Mouse (Mus musculus) kidney, adult 8-10 months (tissue): ENCODE data around the gene Hsf5.

Source experiments
- DNase-seq, 2 experiments: peaks; one replicate each; pipeline ENCODE4 v3.0.0; 2022

The Hsf5 gene

DNA sequence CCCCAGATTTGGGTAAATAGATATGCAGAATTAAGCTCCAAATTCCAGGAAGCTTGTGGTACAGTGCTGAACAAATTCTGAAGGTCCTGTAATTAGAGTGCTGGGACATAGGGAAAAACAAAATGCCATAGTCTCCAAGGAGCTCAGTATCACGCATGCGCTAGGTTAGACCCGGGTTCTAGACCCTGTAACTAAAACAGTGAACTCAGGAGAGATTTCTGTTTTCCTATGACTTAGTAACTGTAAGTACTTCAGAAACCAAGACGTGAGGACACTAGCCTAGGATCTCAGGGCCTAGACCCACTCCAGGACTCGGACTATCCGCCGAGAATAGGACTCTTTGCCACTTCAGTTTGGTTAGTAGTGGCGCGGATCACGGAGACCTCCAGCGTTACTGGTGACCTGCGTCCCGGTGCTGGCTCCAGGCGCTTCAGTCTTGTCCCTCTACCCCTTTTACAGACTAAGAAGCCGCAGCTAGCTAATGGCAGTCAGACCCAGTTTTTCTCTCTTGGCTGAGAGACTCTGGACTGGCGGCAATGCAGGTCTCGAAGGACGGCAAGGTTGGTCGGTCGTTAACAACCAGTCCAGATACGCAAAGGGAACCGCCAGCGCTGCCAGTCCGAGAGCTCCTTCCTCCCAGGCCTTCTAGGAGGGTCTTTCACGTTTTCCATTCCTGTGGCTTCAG is 26.0 kb upstream of the Hsf5 start:
- DNase-seq = peak in 1 of 2 experiments; percentile 46

DNA sequence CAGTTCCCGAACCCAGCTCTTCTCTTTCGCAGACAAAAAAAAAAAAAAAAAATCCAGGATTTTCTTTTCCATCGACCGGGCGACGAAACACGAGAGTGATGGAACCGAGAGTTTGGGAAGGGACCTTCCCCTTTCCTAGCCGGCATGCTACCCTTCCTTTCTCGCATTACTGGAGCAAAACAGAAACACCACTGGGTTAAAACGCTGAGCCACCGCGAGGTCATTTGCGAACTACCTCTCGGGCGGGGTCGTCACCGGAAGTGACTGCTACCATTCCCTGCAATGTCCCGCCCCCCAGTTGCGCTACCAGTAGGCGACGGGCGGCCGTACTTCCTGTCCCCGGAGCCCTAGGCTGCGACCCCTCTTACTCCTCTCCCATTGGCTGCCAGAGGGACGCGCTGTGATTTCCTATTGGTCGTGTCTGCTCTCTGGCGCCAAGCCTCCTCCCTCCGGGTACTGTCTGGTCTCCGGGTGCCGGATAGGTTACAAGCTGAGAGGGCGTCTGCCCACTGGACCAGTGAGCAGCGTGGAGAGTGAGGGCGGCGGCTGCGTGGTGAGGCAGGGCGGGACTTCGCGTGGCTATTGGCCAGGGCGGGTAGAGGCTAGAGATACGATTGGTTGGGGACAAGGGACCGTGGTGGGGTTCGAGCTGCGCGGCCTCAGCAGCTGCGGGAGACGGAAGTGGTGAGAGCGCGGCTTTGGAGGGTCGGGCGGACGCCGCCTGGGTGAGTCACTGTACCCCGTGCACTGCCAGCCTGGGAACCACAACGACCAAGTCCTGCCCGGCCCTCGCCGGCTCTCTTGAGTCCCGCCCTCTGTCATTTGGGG is 25.2 kb upstream of the Hsf5 start, which contains the start of gene Mtmr4:
Mtmr4 (plus strand) TSS at position 637 of the 828 bp plus-strand sequence.
- peak; percentile 99 to 100 for DNase-seq

DNA sequence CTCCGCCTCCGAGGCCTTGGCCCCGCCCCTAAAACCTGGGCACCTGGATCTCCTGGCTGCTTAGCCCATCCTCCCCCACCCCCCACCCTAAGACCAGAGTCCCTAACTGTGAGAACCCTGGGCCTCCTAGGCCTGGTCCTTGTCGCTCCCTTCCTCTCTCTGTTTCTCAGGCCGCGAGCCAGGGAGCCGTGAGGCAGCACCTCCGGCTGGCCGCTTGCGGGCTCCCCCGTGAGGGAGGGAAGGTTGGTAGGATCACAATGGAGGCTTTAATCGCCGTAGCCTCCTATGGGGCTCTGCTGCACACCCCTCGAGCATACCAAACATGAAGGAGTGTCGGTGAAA is 24.6 kb upstream of the Hsf5 start:
- DNase-seq = no peak

DNA sequence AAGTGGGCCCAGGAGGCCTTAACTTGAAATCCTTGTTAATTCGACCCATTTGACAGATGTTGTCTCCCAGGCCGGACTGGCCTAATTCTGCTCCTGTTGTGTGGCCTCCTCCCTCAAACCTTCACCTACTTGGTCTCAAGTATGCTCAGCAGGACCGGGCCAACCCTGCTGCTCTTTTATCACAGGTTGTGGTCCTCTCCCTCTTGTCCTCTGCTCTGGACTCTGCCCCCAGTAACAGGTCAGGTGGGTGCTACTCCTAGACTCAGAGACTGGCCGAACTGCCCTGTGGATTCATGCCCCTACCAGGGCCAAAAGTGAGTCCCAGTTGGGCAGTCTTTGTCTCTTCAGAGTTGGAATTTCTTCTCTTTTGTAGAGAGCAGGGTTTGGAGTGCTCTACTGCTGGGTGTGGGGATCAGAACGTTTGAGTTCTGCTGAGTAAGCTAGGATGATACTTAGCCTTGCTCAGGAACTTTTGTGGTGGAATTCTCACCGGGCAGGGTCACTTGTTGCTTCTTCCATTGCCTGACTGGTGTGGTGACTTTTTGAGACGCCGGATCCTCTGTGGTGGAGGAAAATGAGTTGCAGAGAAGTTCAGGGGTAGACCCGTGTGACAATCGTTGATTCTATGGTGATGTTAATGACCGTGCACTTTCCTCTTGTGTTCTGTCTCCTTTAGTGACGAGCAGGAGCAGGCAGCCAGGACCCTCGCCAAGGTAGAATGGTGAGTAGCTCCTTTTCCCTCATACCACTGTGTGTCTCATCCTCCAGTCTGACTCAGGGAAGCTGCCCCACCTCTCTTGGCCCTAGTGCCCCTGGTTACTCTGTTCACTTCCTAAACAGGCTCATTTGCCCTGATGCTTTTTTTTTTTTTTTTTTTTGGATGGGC is 24.0 kb upstream of the Hsf5 start:
- DNase-seq = peak; percentile 74 to 84

DNA sequence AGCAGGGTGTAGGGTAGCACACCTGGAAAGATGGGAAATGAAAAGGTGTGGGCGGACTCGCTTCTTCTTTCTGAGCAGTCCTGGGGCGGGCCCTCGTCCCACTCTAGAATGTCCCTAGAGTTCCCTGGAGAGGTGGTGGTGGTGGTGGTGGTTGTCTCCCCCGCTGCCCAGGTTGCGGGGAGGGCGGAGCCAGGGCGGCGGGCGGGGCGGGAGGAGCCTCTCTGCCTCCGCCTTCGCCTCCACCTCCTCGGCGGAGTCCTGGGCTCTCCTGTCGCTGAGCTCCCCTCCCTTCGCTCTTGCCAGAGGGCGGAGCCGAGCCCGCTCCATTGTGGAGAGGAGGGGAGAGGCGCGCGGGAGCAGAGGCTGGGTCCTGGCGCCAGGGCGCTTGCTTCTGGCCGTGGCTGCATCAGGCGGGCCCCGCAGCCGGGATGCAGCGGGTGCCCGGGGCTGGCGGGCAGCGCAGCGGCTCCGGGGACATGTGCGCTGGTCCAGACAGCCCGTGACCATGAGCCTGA is 21.6 kb upstream of the Hsf5 start:
- peak; percentile 86 to 90 for DNase-seq

DNA sequence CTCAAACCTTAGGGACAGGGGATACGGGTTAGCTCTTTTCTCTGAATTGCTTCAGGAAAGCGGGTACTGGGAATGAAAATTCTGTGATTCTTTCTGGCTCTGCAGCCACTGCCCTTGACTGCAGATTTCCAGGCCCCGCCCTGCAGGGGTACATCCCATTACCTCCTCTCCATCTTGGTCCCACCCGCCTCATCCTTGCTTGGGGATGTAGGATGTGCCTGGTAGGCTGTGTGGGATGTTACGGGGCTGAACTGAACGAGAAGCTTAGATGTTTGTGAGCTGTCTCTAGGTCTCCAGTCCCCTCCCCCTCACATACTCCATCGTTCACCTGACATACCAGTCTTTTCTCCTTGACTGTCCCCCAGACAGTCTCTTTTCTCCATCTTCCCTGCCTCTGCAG is 21.0 kb upstream of the Hsf5 start:
- DNase-seq = no peak

DNA sequence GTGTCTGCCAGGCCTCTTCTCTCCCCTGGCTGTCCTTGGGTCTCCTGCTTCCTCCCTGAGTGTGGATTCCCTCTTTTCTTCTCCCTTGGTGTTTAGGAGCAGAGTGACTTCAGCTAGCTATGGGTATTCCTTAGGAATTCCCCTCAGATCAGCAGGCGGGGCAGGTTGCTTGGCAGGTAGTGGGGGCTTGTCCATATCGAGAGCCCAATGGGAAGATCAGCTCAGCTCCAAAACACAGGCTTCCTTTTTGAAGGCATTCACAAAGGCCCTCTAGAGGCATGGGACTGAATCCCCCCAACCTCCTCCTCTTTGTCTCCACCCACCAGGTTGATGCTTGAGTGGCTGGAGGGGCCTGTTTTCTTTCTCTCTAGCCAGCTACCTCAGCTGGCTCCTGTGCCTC is 20.5 kb upstream of the Hsf5 start:
- no peak for DNase-seq

DNA sequence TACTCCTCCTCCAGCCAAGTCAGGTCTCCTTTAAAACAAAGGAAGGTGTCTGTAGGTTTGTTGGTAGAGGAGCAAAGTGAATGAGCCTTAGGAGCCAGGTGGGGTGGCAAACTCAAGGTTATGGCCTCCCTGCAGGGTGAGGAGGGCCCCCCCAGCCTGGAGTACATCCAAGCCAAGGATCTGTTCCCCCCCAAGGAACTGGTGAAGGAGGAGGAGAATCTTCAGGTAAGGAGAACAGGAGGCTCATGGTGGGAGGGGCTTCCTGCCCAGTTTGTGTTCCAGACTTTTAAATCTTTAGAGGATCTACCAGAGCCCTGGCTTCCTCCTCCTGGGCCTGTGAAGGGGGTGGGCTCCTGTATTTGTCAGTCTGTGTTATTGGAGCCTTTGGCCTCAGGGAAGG is 19.9 kb upstream of the Hsf5 start:
- DNase-seq = no peak

DNA sequence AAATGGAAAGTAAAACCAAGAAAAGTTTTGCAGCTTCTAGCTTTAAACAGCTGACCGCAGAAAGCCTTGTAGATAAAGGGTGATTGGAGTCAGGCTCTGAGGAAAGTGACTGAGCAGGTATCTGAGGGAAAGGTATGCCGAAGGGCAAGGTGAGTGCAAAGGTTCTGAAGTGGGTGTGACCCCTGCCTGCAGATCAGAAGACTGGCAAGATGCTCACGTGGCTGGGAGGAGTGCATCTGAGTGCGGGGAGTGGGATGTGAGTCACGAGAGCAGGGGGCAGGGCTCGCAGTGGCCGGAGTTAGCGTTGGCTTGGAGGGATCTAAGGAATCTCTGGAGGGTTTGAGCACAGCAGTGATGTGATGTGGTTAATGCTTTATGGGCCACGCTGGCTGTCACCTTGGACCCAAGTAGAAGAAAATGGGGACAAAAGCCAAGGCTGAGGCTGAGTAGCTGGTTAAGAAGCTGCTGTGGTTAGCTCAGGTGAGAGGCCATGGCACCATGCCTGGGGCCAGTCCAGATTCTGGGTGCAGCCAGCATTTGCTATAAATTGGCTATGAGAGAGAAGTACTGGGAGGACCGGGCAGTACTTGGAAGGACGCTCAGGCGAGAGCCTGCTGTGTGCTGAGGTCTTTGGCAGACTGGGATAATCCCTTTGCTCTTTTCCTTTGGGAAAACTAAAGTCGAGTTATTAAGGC is 17.4 kb upstream of the Hsf5 start:
- DNase-seq = no peak

DNA sequence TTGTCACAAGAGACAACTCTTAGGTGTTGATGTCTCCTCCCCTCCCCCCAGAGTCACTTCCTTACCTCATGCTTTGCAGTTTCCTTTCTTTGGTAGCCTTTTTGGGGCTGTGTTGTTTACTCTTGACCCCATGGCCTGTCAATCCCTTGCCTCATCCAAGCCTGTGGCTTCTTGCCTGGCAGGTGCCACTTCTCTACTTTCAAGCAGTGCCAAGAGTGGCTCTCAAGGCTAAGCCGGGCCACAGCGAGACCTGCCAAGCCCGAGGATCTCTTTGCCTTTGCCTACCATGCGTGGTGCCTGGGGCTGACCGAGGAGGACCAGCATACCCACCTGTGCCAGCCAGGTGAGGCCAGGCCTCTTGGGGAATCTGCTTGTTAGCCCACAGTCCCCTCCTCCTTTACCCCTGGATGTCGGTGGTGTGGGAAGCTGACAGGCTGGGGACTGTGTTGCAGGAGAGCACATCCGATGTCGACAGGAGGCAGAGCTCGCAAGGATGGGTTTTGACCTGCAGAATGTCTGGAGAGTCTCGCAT is 16.6 kb upstream of the Hsf5 start:
- no peak for DNase-seq

DNA sequence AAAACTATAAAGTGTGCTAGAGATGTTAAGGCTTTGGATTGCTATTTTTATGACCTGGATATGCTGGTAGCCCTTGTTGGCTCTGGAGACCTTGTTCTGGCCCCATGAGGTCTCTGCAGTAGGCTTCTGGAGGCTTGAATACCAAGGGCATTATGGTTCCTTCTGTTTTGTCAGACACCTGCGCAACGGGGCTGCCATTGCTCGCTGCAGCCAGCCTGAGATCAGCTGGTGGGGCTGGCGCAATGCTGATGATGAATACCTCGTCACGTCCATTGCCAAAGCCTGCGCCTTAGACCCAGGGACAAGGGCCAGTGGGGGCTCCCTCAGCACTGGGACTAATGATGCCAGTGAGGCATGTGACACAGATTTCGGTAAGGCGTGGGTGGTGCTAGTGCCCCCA is 14.7 kb upstream of the Hsf5 start:
- no peak for DNase-seq

DNA sequence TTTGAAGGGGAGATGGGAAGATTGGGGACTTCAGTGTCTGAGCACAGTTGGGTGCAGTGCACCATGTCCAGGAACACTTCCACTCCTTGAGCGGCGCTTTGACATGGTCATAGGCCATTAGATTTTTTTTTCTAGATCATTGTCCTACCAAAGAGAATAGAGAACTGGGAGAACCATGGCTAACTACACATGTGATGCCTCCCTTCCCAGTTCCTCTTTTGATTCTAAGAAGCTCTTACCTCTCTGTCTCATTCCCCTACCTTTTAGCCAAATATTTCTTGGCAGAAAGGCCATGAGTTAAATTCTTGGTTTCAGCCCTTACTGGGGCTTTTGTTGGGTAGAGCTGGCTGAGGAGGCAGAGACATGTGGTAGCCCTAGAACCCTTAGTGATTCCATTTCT is 13.4 kb upstream of the Hsf5 start:
- no peak for DNase-seq

DNA sequence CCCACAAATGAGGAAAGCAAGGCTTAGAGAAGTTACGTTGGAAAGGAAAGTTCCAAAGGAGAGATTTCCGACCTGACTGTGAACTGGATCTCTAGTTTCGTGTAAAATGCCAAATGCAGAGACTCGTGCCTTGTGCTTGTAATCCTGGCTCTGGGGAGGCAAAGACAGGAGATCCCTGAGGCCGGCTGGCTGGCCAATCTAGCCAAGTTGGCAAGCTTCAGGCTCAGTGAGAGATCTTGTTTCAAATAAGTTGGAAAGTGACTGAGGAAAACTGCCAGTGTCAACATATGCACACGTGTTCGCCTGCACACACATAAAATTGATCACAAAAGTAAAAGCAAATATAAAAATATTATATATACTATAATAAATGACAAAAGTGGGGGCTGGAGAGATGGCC is 7.7 kb upstream of the Hsf5 start:
- DNase-seq = no peak

DNA sequence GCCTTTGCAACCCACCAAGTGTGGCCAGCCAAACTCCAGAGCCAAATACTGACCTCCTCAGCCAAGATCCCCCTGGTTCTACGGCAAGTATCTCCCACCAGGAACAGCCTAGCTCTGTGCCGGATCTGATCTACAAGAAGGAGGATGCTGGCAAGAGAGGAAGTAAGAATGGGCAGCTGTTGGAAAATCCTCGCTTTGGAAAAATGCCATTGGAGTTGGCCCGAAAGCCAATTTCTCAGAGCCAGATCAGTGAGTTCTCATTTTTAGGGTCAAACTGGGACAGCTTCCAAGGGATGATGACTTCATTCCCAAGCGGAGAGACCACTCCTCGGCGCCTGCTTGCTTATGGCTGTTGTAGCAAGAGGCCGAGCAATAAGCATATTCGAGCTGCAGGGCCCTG is 5.4 kb upstream of the Hsf5 start:
- no peak for DNase-seq

DNA sequence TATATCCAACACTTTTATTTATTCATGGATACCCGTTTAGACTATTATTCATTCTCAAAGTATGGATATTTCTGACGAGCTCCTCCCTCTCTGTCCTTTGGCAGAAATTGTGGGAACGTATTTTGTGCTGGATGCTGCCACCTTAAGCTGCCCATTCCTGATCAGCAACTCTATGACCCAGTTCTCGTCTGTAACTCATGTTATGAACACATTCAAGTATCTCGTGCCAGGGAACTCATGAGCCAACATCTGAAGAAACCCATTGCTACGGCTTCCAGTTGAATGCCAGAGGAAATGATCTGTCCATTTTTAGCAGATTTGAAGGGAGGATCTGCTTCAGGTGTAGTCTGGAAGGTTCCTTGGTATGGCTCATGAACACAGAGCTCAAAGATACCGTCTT is 3.0 kb upstream of the Hsf5 start:
- DNase-seq = no peak

DNA sequence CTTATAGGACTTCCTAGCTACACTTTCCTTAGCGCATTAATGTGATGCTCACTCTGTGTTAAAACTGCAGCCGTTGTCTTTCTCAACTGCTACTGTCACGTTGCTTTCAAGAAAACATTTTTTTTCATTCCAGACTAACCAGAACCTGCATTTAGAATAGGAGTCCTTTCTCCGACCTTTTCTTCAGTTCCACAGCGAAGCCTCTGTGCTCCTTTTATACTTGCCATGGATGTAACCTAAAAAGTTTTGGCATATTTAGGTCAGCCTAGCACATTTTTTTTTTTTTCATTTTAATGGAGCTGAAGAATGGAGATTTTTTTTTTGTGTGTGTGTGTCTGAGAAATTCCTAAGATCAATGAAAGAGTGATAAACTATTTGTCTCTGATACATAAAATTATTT is 1.4 kb upstream of the Hsf5 start:
- DNase-seq = no peak

DNA sequence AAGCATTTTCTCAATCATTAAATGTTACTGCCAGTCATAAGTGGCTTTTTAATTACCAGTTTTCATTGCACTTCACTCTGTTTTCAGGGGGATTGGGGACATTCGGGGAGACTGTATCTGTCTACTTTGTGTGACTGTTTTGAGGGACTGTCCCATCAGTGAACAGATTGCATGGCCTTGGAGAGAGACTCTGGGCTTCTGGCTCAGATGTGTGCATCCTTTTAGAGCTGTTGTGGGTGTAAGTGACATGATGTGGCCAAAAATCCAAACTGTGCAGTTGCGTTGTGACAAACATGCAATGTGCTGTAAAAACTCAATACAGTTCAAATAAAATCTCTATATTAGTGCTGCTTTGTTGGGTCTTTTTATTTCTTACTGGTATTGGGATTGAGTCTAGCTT is 1.0 kb upstream of the Hsf5 start:
- no peak for DNase-seq

DNA sequence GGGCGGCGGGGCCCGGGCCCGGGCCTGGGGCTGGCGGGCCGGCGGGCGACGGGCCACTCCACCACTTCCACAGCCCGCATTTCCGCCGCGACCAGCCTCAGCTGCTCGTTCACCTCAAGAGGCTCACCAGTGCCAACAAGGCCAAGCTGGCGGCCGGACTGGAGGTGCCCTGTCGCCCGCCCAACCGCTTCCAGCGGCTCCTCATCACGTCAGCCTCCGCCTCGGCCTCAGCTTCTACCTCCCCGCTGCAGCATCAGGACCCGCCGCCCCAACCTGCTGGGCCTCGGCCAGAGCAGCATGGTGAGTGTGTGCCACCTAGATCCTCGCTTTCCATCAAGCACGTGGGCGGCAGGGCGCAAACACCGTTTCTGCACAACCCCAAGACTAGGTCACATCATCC is 642 bp downstream of the Hsf5 start:
- no peak for DNase-seq

DNA sequence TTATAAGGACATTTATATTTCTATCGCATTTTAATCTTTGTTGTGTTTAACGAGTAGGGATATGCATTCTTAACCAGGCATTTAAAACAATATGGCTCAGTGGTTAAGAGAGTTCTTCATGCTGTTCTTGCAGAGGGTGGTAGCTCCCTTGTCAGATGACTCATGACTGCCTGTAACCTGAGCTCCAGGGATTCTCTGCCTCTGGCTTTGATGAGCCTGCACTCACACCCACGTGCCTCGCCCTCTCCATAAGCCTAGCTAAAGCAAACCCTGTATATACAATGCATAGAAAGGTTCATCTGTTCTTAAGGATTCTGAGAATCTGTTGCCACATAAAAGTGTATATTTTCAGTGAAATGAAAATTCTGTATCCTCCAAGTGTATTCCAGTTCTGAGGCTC is 6.2 kb downstream of the Hsf5 start:
- DNase-seq = no peak

DNA sequence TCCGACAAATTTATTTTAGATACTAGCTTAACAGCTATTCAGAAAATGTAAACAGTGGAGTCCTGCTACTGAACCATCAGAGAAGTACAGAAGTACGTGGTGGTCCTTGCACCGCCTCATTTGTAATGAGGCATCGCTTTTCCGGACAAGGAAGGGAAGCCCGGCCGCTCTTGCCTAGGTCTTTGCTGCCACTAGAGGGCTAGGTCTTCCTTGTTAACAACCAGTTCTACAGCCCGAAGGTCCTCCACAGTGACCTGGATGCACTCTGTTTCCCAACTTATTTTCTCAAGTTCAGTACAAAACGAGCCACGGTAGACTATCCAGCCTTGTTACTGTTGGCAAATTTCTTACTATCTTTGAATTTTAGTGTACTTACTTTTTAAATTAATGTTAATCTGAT is 12.9 kb downstream of the Hsf5 start:
- peak; percentile 15 to 48 for DNase-seq

DNA sequence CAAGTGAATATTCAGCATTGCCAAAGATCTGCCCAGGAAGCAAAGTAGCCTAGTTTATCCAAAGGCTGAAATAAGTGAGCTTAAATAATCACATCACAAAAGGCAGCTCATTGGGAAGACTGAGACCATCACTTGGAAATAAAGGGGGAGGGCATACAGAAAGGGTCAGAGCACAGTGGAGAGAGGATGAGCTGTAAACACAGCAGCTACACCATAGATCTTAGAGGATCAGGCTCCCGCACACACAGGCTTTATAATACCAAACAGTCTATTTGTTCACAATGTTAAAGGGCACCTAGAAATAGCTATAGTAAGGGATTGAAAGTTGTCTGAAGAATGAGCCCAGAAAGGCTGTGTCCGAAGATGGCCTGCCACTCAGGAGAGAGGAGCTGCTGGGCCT is 21.8 kb downstream of the Hsf5 start:
- DNase-seq = no peak

DNA sequence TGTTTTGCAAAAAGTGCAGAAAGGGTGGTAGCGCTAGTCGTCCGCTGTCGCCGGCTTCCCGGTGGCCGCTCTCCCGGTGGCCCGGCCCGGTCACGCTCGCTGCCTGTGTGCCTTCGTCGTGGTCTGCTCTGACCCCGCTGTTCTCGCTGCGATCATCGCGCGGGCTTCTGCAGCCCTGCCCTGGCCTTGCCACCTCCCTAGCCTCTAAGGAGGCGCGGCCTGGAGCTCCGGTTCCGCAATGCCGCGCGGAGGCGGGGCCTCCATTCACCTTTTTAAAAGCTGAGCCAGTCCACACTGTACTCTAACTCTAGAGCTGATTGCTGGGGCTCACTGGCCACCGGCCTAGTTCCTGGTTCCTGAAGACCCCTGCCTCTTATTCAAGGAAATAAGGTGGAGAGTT is 22.2 kb downstream of the Hsf5 start:
- peak; percentile 61 to 70 for DNase-seq

DNA sequence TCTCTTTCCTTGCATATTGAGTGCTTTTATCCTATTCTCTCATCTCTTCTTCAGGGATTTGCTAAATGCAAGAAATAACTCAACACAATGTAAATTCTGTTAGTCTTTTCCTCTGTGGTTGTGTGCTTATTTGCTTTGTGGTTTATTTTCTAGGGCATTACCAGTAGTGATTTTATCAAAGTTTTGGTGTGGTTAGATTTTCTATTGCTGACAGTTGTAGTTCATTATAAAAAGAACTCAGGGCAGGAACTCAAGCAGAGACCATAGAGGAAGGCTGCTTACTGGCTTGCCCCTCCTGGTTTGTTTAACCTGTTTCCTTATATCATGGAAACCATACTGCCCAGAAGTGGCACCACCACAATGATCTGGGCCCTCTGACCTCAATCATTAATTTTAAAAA is 25.9 kb downstream of the Hsf5 start:
- no peak for DNase-seq
